Mouse (Mus musculus) left cerebral cortex, adult 18-20 months (tissue): ENCODE measurements around the gene Bfar. TPM values are rescaled to one million over a fixed set of nuclear protein-coding genes. Genes with fewer than 3 reads are reported as not detected.
"Not testable (repeated sequence)": the region's sequence is repeated elsewhere in the genome, so short reads cannot be mapped to it uniquely, and the experiment has no call there.

Source experiments
- DNase-seq, 2 experiments: peaks; one replicate each; pipeline ENCODE4 v3.0.0; 2021 to 2022; ENCODE audit warnings: low spot score in 2 of 2, mixed read lengths in 1 of 2
- total RNA-seq, 2 experiments: library from RNA; stranded (reverse); gene quantifications; 2 replicates each; pipeline ENCODE4 v1.2.3; 2021

Bfar gene
- total RNA-seq, 2 experiments from 2014 or later: 32.6 to 36.7 TPM

GRCm38 (mm10) chr16:13716821-13717553 is 45.3 kb downstream of the Bfar start:
- no peak for DNase-seq

- DNase-seq: no peak
Measured at GRCm38 (mm10) chr16:13722937-13723336, 51.3 kb downstream of the Bfar start.

GRCm38 (mm10) chr16:13727811-13728335 is 56.2 kb downstream of the Bfar start:
- DNase-seq: no peak

- no peak for DNase-seq
Measured at GRCm38 (mm10) chr16:13729428-13729827, 57.8 kb downstream of the Bfar start.

GRCm38 (mm10) chr16:13730285-13731255 is 58.9 kb downstream of the Bfar start, which contains the start of gene Pla2g10:
Gene Pla2g10 (minus strand): TSS chr16:13730983.
- no peak for DNase-seq

GRCm38 (mm10) chr16:13732786-13733185 is 61.1 kb downstream of the Bfar start:
- no peak for DNase-seq

- DNase-seq: peak; percentile 79 to 80
Measured at GRCm38 (mm10) chr16:13733518-13734137, 62.0 kb downstream of the Bfar start.

- no peak for DNase-seq
Measured at GRCm38 (mm10) chr16:13735977-13736376, 64.3 kb downstream of the Bfar start.

- DNase-seq: not testable (repeated sequence)
Measured at GRCm38 (mm10) chr16:13739044-13739443, 67.4 kb downstream of the Bfar start.

GRCm38 (mm10) chr16:13740844-13741243 is 69.2 kb downstream of the Bfar start:
- no peak for DNase-seq

- DNase-seq: no peak
Measured at GRCm38 (mm10) chr16:13747708-13748107, 76.0 kb downstream of the Bfar start.

GRCm38 (mm10) chr16:13748124-13748523 is 76.5 kb downstream of the Bfar start:
- DNase-seq: no peak

- not testable (repeated sequence) for DNase-seq
Measured at GRCm38 (mm10) chr16:13748813-13749212, 77.2 kb downstream of the Bfar start.

GRCm38 (mm10) chr16:13749306-13749705 is 77.6 kb downstream of the Bfar start:
- DNase-seq: no peak

- DNase-seq: no peak
Measured at GRCm38 (mm10) chr16:13749981-13750380, 78.3 kb downstream of the Bfar start.

GRCm38 (mm10) chr16:13750626-13751025 is 79.0 kb downstream of the Bfar start:
- no peak for DNase-seq

Other genes with a start within 250 kb of the Bfar start
- 10 to 100 TPM; 22.4 to 24.3 TPM for gene Parn, start 3.7 kb upstream of the Bfar start, total RNA-seq
- 1 to 10 TPM; 3.5 to 4.0 TPM for gene 3110001I22Rik, start 71 bp downstream of the Bfar start, total RNA-seq
- not detected for gene Pla2g10, start 59.1 kb downstream of the Bfar start, total RNA-seq
- 10 to 100 TPM; 49.1 to 51.7 TPM for gene Rrn3, start 108.8 kb downstream of the Bfar start, total RNA-seq
- gene Ntan1, start 147.0 kb downstream of the Bfar start, total RNA-seq: 100 to 1,000 TPM in 1 of 2 experiments, 10 to 100 TPM in 1; 96.8 to 109 TPM
- gene Pdxdc1, start 231.3 kb downstream of the Bfar start, total RNA-seq: 10 to 100 TPM; 62.0 to 82.6 TPM
- 10 to 100 TPM; 69.7 to 75.5 TPM for gene Mpv17l, start 231.3 kb downstream of the Bfar start, total RNA-seq